ENCODE assay signal across 10 mouse cellular contexts in genomic region chr2:30446891-30447826, GRCm38 (mm10). TPM values are rescaled to one million over a fixed set of nuclear protein-coding genes. Genes with fewer than 3 reads are reported as not detected.
DNase-seq lines count a peak whose midpoint lies in the region; ATAC-seq and TF ChIP-seq lines count a peak whose summit lies in the region.
"Had no signal": no experiment of that assay in that cellular context is flagged by ENCODE, and none has a peak within 500 bp of the region (broad histone marks: within the 10 kb centered on the region; RNA-seq: fewer than 3 reads in every experiment).

No protein-coding gene starts in this region.

- peaks cover 43% of the 10 kb centered on the region for H3K36me3 ChIP-seq in hindbrain, embryonic 14.5 days (replicated peaks; ENCODE audit: control insufficient read depth, insufficient read depth)
- H3K36me3 ChIP-seq in myocyte (ENCODE audit: control insufficient read depth, insufficient read depth), result peaks cover 18% of the 10 kb centered on the region

- no peaks in the 10 kb centered on the region for H3K27me3 ChIP-seq in hindbrain, embryonic 14.5 days (ENCODE audit: control insufficient read depth, insufficient read depth, low read length)
- H3K27me3 ChIP-seq in myocyte (ENCODE audit: control insufficient read depth, insufficient read depth, insufficient read length), result no peaks in the 10 kb centered on the region

- no peak overlapping the region for H3K4me3 ChIP-seq in layer of hippocampus, adult 2 months
- no peak overlapping the region for H3K4me3 ChIP-seq in hindbrain, embryonic 14.5 days (replicated peaks; ENCODE audit: low read length)
- H3K4me3 ChIP-seq in myocyte, result no peak overlapping the region

- WGBS in hindbrain, embryonic 14.5 days, result 81% methylated on average over 10 of the region's 10 CpGs

- H3K4me2 ChIP-seq in hindbrain, embryonic 14.5 days (replicated peaks), result no peak overlapping the region
- H3K4me2 ChIP-seq in myocyte (ENCODE audit: low read depth), result peak overlapping the region; percentile 80

- H3K4me1 ChIP-seq in hindbrain, embryonic 14.5 days (replicated peaks; ENCODE audit: control insufficient read depth, insufficient read depth, low read length), result peaks cover 12% of the 10 kb centered on the region

- peak overlapping the region; percentile 80 for H3K27ac ChIP-seq in layer of hippocampus, adult 2 months
- 0 out of 2 replicates have a peak overlapping the region, but pooled peaks have one; percentile 12 for H3K27ac ChIP-seq in hindbrain, embryonic 14.5 days

- H3K9ac ChIP-seq in hindbrain, embryonic 14.5 days, result no peak overlapping the region

- no peak overlapping the region for H3ac ChIP-seq in myocyte (ENCODE audit: control insufficient read depth, insufficient read length)

- ATAC-seq in hindbrain, embryonic 14.5 days (ENCODE audit: low FRiP score), result no peak
- no peak for ATAC-seq in inflammation-experienced regulatory T-cells, adult 6 months

- TF ChIP-seq CTCF in layer of hippocampus, adult 2 months (conservative IDR thresholded peaks at IDR 0.05), result no peak

- DNase-seq in adrenal gland, postnatal 14 days, result peak; percentile 54
- no peak for DNase-seq in adrenal gland, postnatal 25 days
- DNase-seq in layer of hippocampus, adult 2 months (ENCODE audit: low spot score in 2 of 2), result no peak
- no peak for DNase-seq in layer of hippocampus, postnatal 14 days (ENCODE audit: low spot score in 2 of 2)
- DNase-seq in hindbrain, embryonic 14.5 days (ENCODE audit: low spot score), result no peak
- no peak for DNase-seq in layer of hippocampus, adult 9-11 months
- DNase-seq: kidney, postnatal 4 days; right cerebral cortex, adult 18-20 months had no signal

- H3K79me2 ChIP-seq in myocyte (ENCODE audit: control insufficient read depth, insufficient read depth), result peaks cover 13% of the 10 kb centered on the region

- no peaks in the 10 kb centered on the region for H3K9me3 ChIP-seq in hindbrain, embryonic 14.5 days (ENCODE audit: control insufficient read depth, low read length)

- no peak for TF ChIP-seq POLR2A in myocyte (IDR thresholded peaks at IDR 0.05; ENCODE audit: insufficient read length, low read depth)

TF ChIP-seq in myocyte, 11 proteins besides CTCF, POLR2A, EP300 and RAD21:
- TF ChIP-seq REST (IDR thresholded peaks at IDR 0.05; ENCODE audit: insufficient read depth, insufficient read length), result no peak
- no peak for TF ChIP-seq TCF12 (IDR thresholded peaks at IDR 0.05; ENCODE audit: insufficient read depth, poor library complexity, severe bottlenecking)
- TF ChIP-seq E2F4 (IDR thresholded peaks at IDR 0.05; ENCODE audit: insufficient read depth), result no peak
- TF ChIP-seq POLR2AphosphoS2 (IDR thresholded peaks at IDR 0.05; ENCODE audit: insufficient read length, low read depth), result no peak
- no peak for TF ChIP-seq TCF3 (IDR thresholded peaks at IDR 0.05; ENCODE audit: insufficient read length, low read depth)
- no peak for TF ChIP-seq USF1 (IDR thresholded peaks at IDR 0.05; ENCODE audit: low read depth)
- TF ChIP-seq SRF (IDR thresholded peaks at IDR 0.05; ENCODE audit: control insufficient read depth, insufficient read length, low read depth), result no peak
- TF ChIP-seq CEBPB (IDR thresholded peaks at IDR 0.05; ENCODE audit: insufficient read depth, poor library complexity, severe bottlenecking), result no peak
- no peak for TF ChIP-seq MYOG (IDR thresholded peaks at IDR 0.05; ENCODE audit: control insufficient read depth in 1 of 3, insufficient read depth in 1 of 3, insufficient read length in 2 of 3, low read depth in 2 of 3)
- no peak for TF ChIP-seq MYOD1 (IDR thresholded peaks at IDR 0.05; ENCODE audit: control insufficient read depth in 1 of 3, insufficient read length in 2 of 3, low read depth in 2 of 3)
- no peak for TF ChIP-seq MAX (IDR thresholded peaks at IDR 0.05; ENCODE audit: low read depth)

RNA-seq across cellular contexts. Expression of gene Ier5l, which starts 26.9 kb away (rescaled TPM):
- total RNA-seq in adrenal gland, postnatal 14 days (2021), result 6.4 and 6.8 TPM in 2 replicates
- total RNA-seq in adrenal gland, postnatal 25 days (2021), result 5.9 and 6.3 TPM in 2 replicates
- total RNA-seq in layer of hippocampus, adult 2 months (2021), result 10 to 100 TPM; 12.2 to 13.1 TPM
- 1 to 10 TPM; 8.5 to 9.4 TPM for total RNA-seq in layer of hippocampus, postnatal 14 days (2021)
- polyA plus RNA-seq in hindbrain, embryonic 14.5 days (2014; fragmentation: Nextera tagmentation; extraction: Ambion mirVana), result 2.4 and 2.7 TPM in 2 replicates
- polyA plus RNA-seq in myocyte (2012; fragmentation: generic; extraction: Trizol), result 20.5 TPM
- not detected for polyA plus RNA-seq in inflammation-experienced regulatory T-cells, adult 6 months (2017; shearing (Covaris generic))

RNA-seq across cellular contexts. Expression of gene Ptpa, which starts 31.3 kb away (rescaled TPM):
- 145 and 155 TPM in 2 replicates for total RNA-seq in adrenal gland, postnatal 14 days (2021)
- total RNA-seq in adrenal gland, postnatal 25 days (2021), result 130 and 145 TPM in 2 replicates
- 100 to 1,000 TPM; 152 to 168 TPM for total RNA-seq in layer of hippocampus, adult 2 months (2021)
- 100 to 1,000 TPM; 147 to 150 TPM for total RNA-seq in layer of hippocampus, postnatal 14 days (2021)
- 71.7 and 79.8 TPM in 2 replicates for polyA plus RNA-seq in hindbrain, embryonic 14.5 days (2014; fragmentation: Nextera tagmentation; extraction: Ambion mirVana)
- 151 TPM for polyA plus RNA-seq in myocyte (2012; fragmentation: generic; extraction: Trizol)
- polyA plus RNA-seq in inflammation-experienced regulatory T-cells, adult 6 months (2017; shearing (Covaris generic)), result 10 to 100 TPM; 36.5 to 78.0 (median 49.8) TPM

RNA-seq across cellular contexts. Expression of gene Crat, which starts 31.5 kb away (rescaled TPM):
- total RNA-seq in adrenal gland, postnatal 14 days (2021), result 291 and 301 TPM in 2 replicates
- 130 and 142 TPM in 2 replicates for total RNA-seq in adrenal gland, postnatal 25 days (2021)
- 10 to 100 TPM; 50.9 to 51.6 TPM for total RNA-seq in layer of hippocampus, adult 2 months (2021)
- 10 to 100 TPM; 41.0 to 41.1 TPM for total RNA-seq in layer of hippocampus, postnatal 14 days (2021)
- polyA plus RNA-seq in hindbrain, embryonic 14.5 days (2014; fragmentation: Nextera tagmentation; extraction: Ambion mirVana), result 30.3 and 32.0 TPM in 2 replicates
- 42.2 TPM for polyA plus RNA-seq in myocyte (2012; fragmentation: generic; extraction: Trizol)
- polyA plus RNA-seq in inflammation-experienced regulatory T-cells, adult 6 months (2017; shearing (Covaris generic)), result 1 to 10 TPM; 1.8 to 2.6 (median 1.9) TPM

RNA-seq across cellular contexts. Expression of gene Dolpp1, which starts 55.1 kb away (rescaled TPM):
- 18.7 and 19.5 TPM in 2 replicates for total RNA-seq in adrenal gland, postnatal 14 days (2021)
- 22.3 and 28.5 TPM in 2 replicates for total RNA-seq in adrenal gland, postnatal 25 days (2021)
- 10 to 100 TPM; 22.8 to 24.0 TPM for total RNA-seq in layer of hippocampus, adult 2 months (2021)
- total RNA-seq in layer of hippocampus, postnatal 14 days (2021), result 10 to 100 TPM; 29.3 to 30.2 TPM
- 51.6 and 54.2 TPM in 2 replicates for polyA plus RNA-seq in hindbrain, embryonic 14.5 days (2014; fragmentation: Nextera tagmentation; extraction: Ambion mirVana)
- polyA plus RNA-seq in myocyte (2012; fragmentation: generic; extraction: Trizol), result 15.7 TPM
- 10 to 100 TPM; 17.5 to 21.0 (median 17.7) TPM for polyA plus RNA-seq in inflammation-experienced regulatory T-cells, adult 6 months (2017; shearing (Covaris generic))
